Mouse (Mus musculus): ENCODE measurements at regions not wholly inside any gene's neighbourhood (a gene's known extent, or its start where the extent isn't known, plus 50 kb on each side); places are given as distances from the start of the nearest gene placed in this dataset.
"Not testable (repeated sequence)": the region's sequence is repeated elsewhere in the genome, so short reads cannot be mapped to it uniquely, and the experiment has no call there.

- not testable (repeated sequence) for TF ChIP-seq TAL1, GATA1 (IDR thresholded peaks at IDR 0.05; ENCODE audit: low read length)
Measured at GRCm38 (mm10) chr10:126285096-126285495, 319.1 kb downstream of the Lrig3 start.

All from erythroblast, embryonic 14.5 days (primary cell).